Mouse (Mus musculus): ENCODE measurements around the gene Tsen54. TPM values are rescaled to one million over a fixed set of nuclear protein-coding genes. Genes with fewer than 3 reads are reported as not detected.

The Tsen54 gene
- total and polyA plus RNA-seq, 3 experiments = 7.2 to 16.3 (median 9.3) TPM

GRCm38 (mm10) chr11:115819915-115820623 is 5.5 kb downstream of the Tsen54 start:
- Histone ChIP-seq H3K9ac (ENCODE audit: low read depth, low read length) (no peak overlapping the region), H3K4me3 (no peak overlapping the region), H3K27ac (no peak overlapping the region), H3K79me2 (replicated peaks; ENCODE audit: control insufficient read depth, insufficient read depth, low read length) (no peaks in the 10 kb centered on the region), H3K36me3 (ENCODE audit: control insufficient read depth, insufficient read depth, low read length) (no peaks in the 10 kb centered on the region), H3K27me3 (ENCODE audit: control insufficient read depth, insufficient read depth, low read length) (no peaks in the 10 kb centered on the region), H3K4me1 (ENCODE audit: control insufficient read depth, insufficient read depth, low read length) (peaks cover 3% of the 10 kb centered on the region; the same call in 1 of the 2 replicates)
- no peak for DNase-seq
- TF ChIP-seq EP300 (IDR thresholded peaks at IDR 0.05; ENCODE audit: insufficient read depth, low read depth, low read length) (no peak), CTCF (IDR thresholded peaks at IDR 0.05) (no peak), POLR2A (IDR thresholded peaks at IDR 0.05; ENCODE audit: insufficient read depth, low read depth, low read length) (no peak)
- 89% methylated on average over 16 of the region's 16 CpGs for WGBS
- intact Hi-C loops (cut with DNase I) = loop anchor here (5.0 kb wide), 1 partner anchor 188 kb away; no protein-coding TSS in a partner anchor

- DNase-seq = no peak
Measured at GRCm38 (mm10) chr11:115821001-115821400, 6.5 kb downstream of the Tsen54 start.

GRCm38 (mm10) chr11:115823774-115824740 is 9.5 kb downstream of the Tsen54 start, which contains the start of gene Llgl2:
Gene Llgl2 (plus strand): TSS chr11:115824049.
- WGBS = 1% methylated on average over 85 of the region's 87 CpGs
- TF ChIP-seq CTCF (IDR thresholded peaks at IDR 0.05) = peak; percentile 19; the same call in 1 of the 2 replicates
- no peak for TF ChIP-seq EP300 (IDR thresholded peaks at IDR 0.05; ENCODE audit: insufficient read depth, low read depth, low read length)
- peak; percentile 74 for TF ChIP-seq POLR2A (IDR thresholded peaks at IDR 0.05; ENCODE audit: insufficient read depth, low read depth, low read length)
- Histone ChIP-seq H3K36me3 (ENCODE audit: control insufficient read depth, insufficient read depth, low read length) (no peaks in the 10 kb centered on the region), H3K27ac (peak within 1 kb of the TSS; percentile 70), H3K79me2 (replicated peaks; ENCODE audit: control insufficient read depth, insufficient read depth, low read length) (no peaks in the 10 kb centered on the region), H3K4me3 (peak within 1 kb of the TSS; percentile 88), H3K9ac (ENCODE audit: low read depth, low read length) (peak within 1 kb of the TSS; percentile 79), H3K4me1 (ENCODE audit: control insufficient read depth, insufficient read depth, low read length) (peaks cover 2% of the 10 kb centered on the region; the same call in 1 of the 2 replicates), H3K27me3 (ENCODE audit: control insufficient read depth, insufficient read depth, low read length) (no peaks in the 10 kb centered on the region)
- intact Hi-C loops (cut with DNase I) = loop anchor here (2.0 to 5.0 kb wide), 2 partner anchors 35 to 192 kb away; partner anchors contain the start of gene Myo15b
- DNase-seq = peak; percentile 90 to 93

More at GRCm38 (mm10) chr11:115821001-115821400, 6.5 kb downstream of the Tsen54 start:
- Histone ChIP-seq H3K9ac (ENCODE audit: low read depth, low read length) (no peak overlapping the region), H3K36me3 (ENCODE audit: control insufficient read depth, insufficient read depth, low read length) (no peaks in the 10 kb centered on the region), H3K4me1 (ENCODE audit: control insufficient read depth, insufficient read depth, low read length) (peaks cover 2% of the 10 kb centered on the region; the same call in 1 of the 2 replicates), H3K79me2 (replicated peaks; ENCODE audit: control insufficient read depth, insufficient read depth, low read length) (no peaks in the 10 kb centered on the region), H3K4me3 (no peak overlapping the region), H3K27me3 (ENCODE audit: control insufficient read depth, insufficient read depth, low read length) (no peaks in the 10 kb centered on the region), H3K27ac (no peak overlapping the region)
- intact Hi-C loops (cut with DNase I) = loop anchor here (5.0 kb wide), 1 partner anchor 189 kb away; no protein-coding TSS in a partner anchor
- 49% methylated on average over 4 of the region's 4 CpGs for WGBS
- TF ChIP-seq EP300 (IDR thresholded peaks at IDR 0.05; ENCODE audit: insufficient read depth, low read depth, low read length) = no peak
- no peak for TF ChIP-seq POLR2A (IDR thresholded peaks at IDR 0.05; ENCODE audit: insufficient read depth, low read depth, low read length)
- no peak for TF ChIP-seq CTCF (IDR thresholded peaks at IDR 0.05)

- DNase-seq = no peak
- TF ChIP-seq EP300 (IDR thresholded peaks at IDR 0.05; ENCODE audit: insufficient read depth, low read depth, low read length) (no peak), POLR2A (IDR thresholded peaks at IDR 0.05; ENCODE audit: insufficient read depth, low read depth, low read length) (no peak), CTCF (IDR thresholded peaks at IDR 0.05) (no peak)
- Histone ChIP-seq H3K79me2 (replicated peaks; ENCODE audit: control insufficient read depth, insufficient read depth, low read length) (no peaks in the 10 kb centered on the region), H3K36me3 (ENCODE audit: control insufficient read depth, insufficient read depth, low read length) (no peaks in the 10 kb centered on the region), H3K9ac (ENCODE audit: low read depth, low read length) (no peak overlapping the region; the same call in 1 of the 2 replicates), H3K27ac (no peak overlapping the region), H3K27me3 (ENCODE audit: control insufficient read depth, insufficient read depth, low read length) (no peaks in the 10 kb centered on the region), H3K4me3 (peak overlapping the region; percentile 88), H3K4me1 (ENCODE audit: control insufficient read depth, insufficient read depth, low read length) (peaks cover 2% of the 10 kb centered on the region; the same call in 1 of the 2 replicates)
- intact Hi-C loops (cut with DNase I) = loop anchor here (2.0 to 5.0 kb wide), 2 partner anchors 34 to 193 kb away; partner anchors contain the start of gene Myo15b
- WGBS = 31% methylated on average over 11 of the region's 11 CpGs
Measured at GRCm38 (mm10) chr11:115824813-115825212, 10.3 kb downstream of the Tsen54 start.

- H3K27ac ChIP-seq = no peak overlapping the region
- TF ChIP-seq POLR2A (IDR thresholded peaks at IDR 0.05; ENCODE audit: insufficient read depth, low read depth, low read length) (no peak), EP300 (IDR thresholded peaks at IDR 0.05; ENCODE audit: insufficient read depth, low read depth, low read length) (no peak), CTCF (IDR thresholded peaks at IDR 0.05) (no peak)
- no peaks in the 10 kb centered on the region for H3K36me3 ChIP-seq (ENCODE audit: control insufficient read depth, insufficient read depth, low read length)
- no peak overlapping the region for H3K4me3 ChIP-seq
- 75% methylated on average over 5 of the region's 5 CpGs for WGBS
- intact Hi-C loops (cut with DNase I) = no loop called here
- no peaks in the 10 kb centered on the region for H3K79me2 ChIP-seq (replicated peaks; ENCODE audit: control insufficient read depth, insufficient read depth, low read length)
- no peak for DNase-seq
- no peak overlapping the region for H3K9ac ChIP-seq (ENCODE audit: low read depth, low read length)
- H3K4me1 ChIP-seq (ENCODE audit: control insufficient read depth, insufficient read depth, low read length) = peaks cover 2% of the 10 kb centered on the region; the same call in 1 of the 2 replicates
- H3K27me3 ChIP-seq (ENCODE audit: control insufficient read depth, insufficient read depth, low read length) = no peaks in the 10 kb centered on the region
Measured at GRCm38 (mm10) chr11:115826487-115826886, 12.0 kb downstream of the Tsen54 start.

Measured in heart, adult 2 months (tissue).